Comparison of ENCODE assay signal across 19 mouse cellular contexts in genomic region chr2:165948007-165948406, GRCm38 (mm10). TPM values are rescaled to one million over a fixed set of nuclear protein-coding genes. Genes with fewer than 3 reads are reported as not detected.
DNase-seq lines count a peak whose midpoint lies in the region; ATAC-seq and TF ChIP-seq lines count a peak whose summit lies in the region.
"Had no signal": no experiment of that assay in that cellular context is flagged by ENCODE, and none has a peak within 500 bp of the region (broad histone marks: within the 10 kb centered on the region; RNA-seq: fewer than 3 reads in every experiment).

No protein-coding gene starts in this region.

- intact Hi-C loops in gastrocnemius, postnatal 14 days (cut with DNase I; ENCODE audit: low total_unique reads) = no loop called here

- H3K9me3 ChIP-seq in midbrain, embryonic 11.5 days (ENCODE audit: control insufficient read depth, low read length) = no peaks in the 10 kb centered on the region
- H3K9me3 ChIP-seq in midbrain, embryonic 16.5 days (replicated peaks; ENCODE audit: control insufficient read depth, low read length, poor library complexity, severe bottlenecking) = no peaks in the 10 kb centered on the region
- no peaks in the 10 kb centered on the region for H3K9me3 ChIP-seq in liver, embryonic 12.5 days (replicated peaks)
- H3K9me3 ChIP-seq: heart, embryonic 15.5 days; intestine, embryonic 15.5 days; kidney, embryonic 15.5 days; limb, embryonic 13.5 days; midbrain, embryonic 12.5 days had no signal

- H3K27me3 ChIP-seq in midbrain, embryonic 11.5 days (ENCODE audit: control insufficient read depth, insufficient read depth, low read length) = no peaks in the 10 kb centered on the region
- no peaks in the 10 kb centered on the region for H3K27me3 ChIP-seq in midbrain, embryonic 16.5 days (ENCODE audit: control insufficient read depth, insufficient read depth, low read depth, low read length)
- H3K27me3 ChIP-seq in liver, embryonic 12.5 days (replicated peaks) = no peaks in the 10 kb centered on the region
- H3K27me3 ChIP-seq: heart, embryonic 15.5 days; intestine, embryonic 15.5 days; kidney, embryonic 15.5 days; limb, embryonic 13.5 days; midbrain, embryonic 12.5 days had no signal

- H3K4me3 ChIP-seq in midbrain, embryonic 11.5 days (ENCODE audit: low read depth, low read length) = no peak overlapping the region
- no peak overlapping the region for H3K4me3 ChIP-seq in midbrain, embryonic 16.5 days (ENCODE audit: low read depth, low read length)
- no peak overlapping the region for H3K4me3 ChIP-seq in bone marrow, adult 2 months (replicated peaks; ENCODE audit: control insufficient read depth, low read depth, low read length)
- H3K4me3 ChIP-seq in liver, embryonic 12.5 days = no peak overlapping the region
- H3K4me3 ChIP-seq: heart, embryonic 15.5 days; intestine, embryonic 15.5 days; kidney, embryonic 15.5 days; limb, embryonic 13.5 days; midbrain, embryonic 12.5 days had no signal

- WGBS in midbrain, embryonic 11.5 days = 71% methylated on average over 1 of the region's 1 CpGs
- 67% methylated on average over 1 of the region's 1 CpGs for WGBS in midbrain, embryonic 16.5 days
- 9% methylated on average over 1 of the region's 1 CpGs for WGBS in bone marrow, adult 2 months
- 44% methylated on average over 1 of the region's 1 CpGs for WGBS in liver, embryonic 12.5 days (ENCODE audit: insufficient replicate concordance)

- H3K27ac ChIP-seq in midbrain, embryonic 11.5 days (ENCODE audit: low read depth, low read length) = no peak overlapping the region
- H3K27ac ChIP-seq in midbrain, embryonic 16.5 days (ENCODE audit: low read length) = no peak overlapping the region
- H3K27ac ChIP-seq in bone marrow, adult 2 months (ENCODE audit: control insufficient read depth, insufficient read depth, low read depth, low read length, poor library complexity) = peak overlapping the region; percentile 64; the same call in 1 of the 2 replicates
- peak overlapping the region; percentile 2; the same call in 1 of the 2 replicates for H3K27ac ChIP-seq in liver, embryonic 12.5 days
- H3K27ac ChIP-seq: heart, embryonic 15.5 days; intestine, embryonic 15.5 days; kidney, embryonic 15.5 days; limb, embryonic 13.5 days; midbrain, embryonic 12.5 days had no signal

- H3K4me1 ChIP-seq in midbrain, embryonic 11.5 days (ENCODE audit: control insufficient read depth, insufficient read depth, low read length) = no peaks in the 10 kb centered on the region
- no peaks in the 10 kb centered on the region for H3K4me1 ChIP-seq in midbrain, embryonic 16.5 days (ENCODE audit: control insufficient read depth, insufficient read depth, low read length)
- H3K4me1 ChIP-seq in bone marrow, adult 2 months (ENCODE audit: control insufficient read depth, insufficient read depth, low read length) = peaks cover 10% of the 10 kb centered on the region
- peaks cover 67% of the 10 kb centered on the region for H3K4me1 ChIP-seq in liver, embryonic 12.5 days

- H3K4me2 ChIP-seq in midbrain, embryonic 11.5 days = no peak overlapping the region
- H3K4me2 ChIP-seq in midbrain, embryonic 16.5 days (ENCODE audit: low read length) = no peak overlapping the region
- no peak overlapping the region for H3K4me2 ChIP-seq in liver, embryonic 12.5 days
- H3K4me2 ChIP-seq: heart, embryonic 15.5 days; intestine, embryonic 15.5 days; kidney, embryonic 15.5 days; limb, embryonic 13.5 days; midbrain, embryonic 12.5 days had no signal

- ATAC-seq in midbrain, embryonic 11.5 days (ENCODE audit: low FRiP score) = no peak
- ATAC-seq in midbrain, embryonic 16.5 days = no peak
- ATAC-seq in liver, embryonic 12.5 days = no peak
- peak; percentile 58 for ATAC-seq in monocyte, adult 5-6 weeks (replicated peaks; ENCODE audit: insufficient number of reproducible peaks, low FRiP score, low TSS enrichment, poor library complexity, severe bottlenecking)
- ATAC-seq: activated CD4-positive, CD25-positive, alpha-beta regulatory T cell, adult 4 months; intestine, embryonic 15.5 days; lung, postnatal 0 days had no signal

- TF ChIP-seq CTCF in bone marrow, adult 2 months (IDR thresholded peaks at IDR 0.05; ENCODE audit: control insufficient read depth, insufficient read depth, low read length) = no peak

- no peak overlapping the region for H3K9ac ChIP-seq in midbrain, embryonic 11.5 days (ENCODE audit: low read length)
- H3K9ac ChIP-seq in midbrain, embryonic 16.5 days (ENCODE audit: low read depth, low read length) = no peak overlapping the region
- no peak overlapping the region for H3K9ac ChIP-seq in liver, embryonic 12.5 days
- H3K9ac ChIP-seq: heart, embryonic 15.5 days; intestine, embryonic 15.5 days; kidney, embryonic 15.5 days; limb, embryonic 13.5 days; midbrain, embryonic 12.5 days had no signal

- no peak for TF ChIP-seq POLR2A in bone marrow, adult 2 months (IDR thresholded peaks at IDR 0.05; ENCODE audit: borderline replicate concordance, control insufficient read depth, low read depth, low read length)

- H3K36me3 ChIP-seq in midbrain, embryonic 11.5 days (ENCODE audit: control insufficient read depth, insufficient read depth, low read length) = no peaks in the 10 kb centered on the region
- no peaks in the 10 kb centered on the region for H3K36me3 ChIP-seq in midbrain, embryonic 16.5 days (ENCODE audit: control insufficient read depth, insufficient read depth, low read length)
- no peaks in the 10 kb centered on the region for H3K36me3 ChIP-seq in liver, embryonic 12.5 days
- H3K36me3 ChIP-seq: heart, embryonic 15.5 days; intestine, embryonic 15.5 days; kidney, embryonic 15.5 days; limb, embryonic 13.5 days; midbrain, embryonic 12.5 days had no signal

- peak; percentile 78 for DNase-seq in midbrain, embryonic 11.5 days (ENCODE audit: low spot score, missing footprints)
- no peak for DNase-seq in c-Kit-positive CD71-positive TER-119-positive erythroid progenitor cells, embryonic 14.5 days (ENCODE audit: low spot score)
- DNase-seq in gastrocnemius, postnatal 14 days = no peak
- DNase-seq: adrenal gland, postnatal 36 days; cerebellum, adult 11-12 months; cerebellum, postnatal 36 days; gastrocnemius, postnatal 36 days; right cerebral cortex, postnatal 4 days had no signal

RNA-seq across cellular contexts. Expression of gene Ncoa3, which starts 44.4 kb away (rescaled TPM):
- 16.1 and 17.4 TPM in 2 replicates for polyA plus RNA-seq in midbrain, embryonic 11.5 days (2014; fragmentation: Nextera tagmentation; extraction: Ambion mirVana)
- 15.5 and 16.0 TPM in 2 replicates for polyA plus RNA-seq in midbrain, embryonic 16.5 days (2015; fragmentation: Nextera tagmentation; extraction: Ambion mirVana)
- polyA plus RNA-seq in bone marrow, adult 2 months (2011; ENCODE audit: insufficient read depth, insufficient read length, low replicate concordance, missing spikeins) = 12.5 and 25.2 TPM in 2 replicates
- polyA plus RNA-seq in liver, embryonic 12.5 days (2016; fragmentation: Nextera tagmentation; extraction: Ambion mirVana) = 8.1 and 8.3 TPM in 2 replicates
- total RNA-seq in monocyte, adult 5-6 weeks (2017) = 73.0 to 105 TPM (median 76.8 TPM) in 3 replicates
- 10 to 100 TPM; 11.1 to 13.9 TPM for total RNA-seq in gastrocnemius, postnatal 14 days (2021)

RNA-seq across cellular contexts. Expression of gene Zmynd8, which starts 49.2 kb away (rescaled TPM):
- polyA plus RNA-seq in midbrain, embryonic 11.5 days (2014; fragmentation: Nextera tagmentation; extraction: Ambion mirVana) = 43.1 and 45.6 TPM in 2 replicates
- polyA plus RNA-seq in midbrain, embryonic 16.5 days (2015; fragmentation: Nextera tagmentation; extraction: Ambion mirVana) = 78.7 and 87.3 TPM in 2 replicates
- polyA plus RNA-seq in bone marrow, adult 2 months (2011; ENCODE audit: insufficient read depth, insufficient read length, low replicate concordance, missing spikeins) = 34.1 and 75.2 TPM in 2 replicates
- polyA plus RNA-seq in liver, embryonic 12.5 days (2016; fragmentation: Nextera tagmentation; extraction: Ambion mirVana) = 35.7 and 38.5 TPM in 2 replicates
- total RNA-seq in monocyte, adult 5-6 weeks (2017) = 42.6 to 54.2 TPM (median 44.4 TPM) in 3 replicates
- total RNA-seq in gastrocnemius, postnatal 14 days (2021) = 10 to 100 TPM; 20.7 to 22.0 TPM

Comparison
In these comparisons a context has a peak if more than half of its experiments do, and no peak if none do; other contexts are left out.
1. H3K27ac ChIP-seq: peak in bone marrow, adult 2 months (single experiment) and liver, embryonic 12.5 days (single experiment); none in midbrain, embryonic 11.5 days (single experiment) and midbrain, embryonic 16.5 days (single experiment).